Mouse (Mus musculus) left cerebral cortex, postnatal 36 days (tissue): Measurements from ENCODE around the gene Tex44. TPM values are rescaled to one million over a fixed set of nuclear protein-coding genes. Genes with fewer than 3 reads are reported as not detected.

Source experiments
- DNase-seq, 2 experiments: peaks; one replicate each; pipeline ENCODE4 v3.0.0; 2021 to 2022; ENCODE audit warnings: low spot score in 2 of 2, mixed read lengths in 1 of 2
- intact Hi-C: fragments of 180-260 bp; cut with DNase I; formaldehyde crosslinking; loops from one replicate; pipeline ENCODE4 v1.15.1; 2025
- total RNA-seq, 2 experiments: library from RNA; stranded (reverse); gene quantifications; 2 replicates each; pipeline ENCODE4 v1.2.3; 2021

The Tex44 gene
- total RNA-seq, 2 experiments from 2014 or later = not detected

DNA sequence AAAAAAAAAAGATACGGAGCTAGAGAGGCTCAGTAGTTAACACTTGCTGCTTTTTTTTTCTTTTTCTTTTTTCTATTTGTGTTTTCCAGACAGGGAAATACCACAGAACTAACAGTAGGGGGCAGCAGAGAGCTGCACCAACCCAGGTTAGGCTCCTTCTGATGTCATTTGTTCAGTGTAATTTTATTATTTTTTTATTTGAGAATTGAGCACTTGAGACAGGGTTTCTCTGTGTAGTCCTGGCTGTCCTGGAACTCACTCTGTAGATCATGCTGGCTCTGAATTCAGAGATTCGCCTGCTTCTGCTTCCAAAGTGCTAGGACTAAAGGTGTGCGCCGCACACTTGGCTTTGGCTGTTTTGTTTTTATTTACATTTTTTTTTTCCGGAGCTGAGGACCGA is 9.8 kb upstream of the Tex44 start:
- intact Hi-C loops = no loop called here
- no peak for DNase-seq

DNA sequence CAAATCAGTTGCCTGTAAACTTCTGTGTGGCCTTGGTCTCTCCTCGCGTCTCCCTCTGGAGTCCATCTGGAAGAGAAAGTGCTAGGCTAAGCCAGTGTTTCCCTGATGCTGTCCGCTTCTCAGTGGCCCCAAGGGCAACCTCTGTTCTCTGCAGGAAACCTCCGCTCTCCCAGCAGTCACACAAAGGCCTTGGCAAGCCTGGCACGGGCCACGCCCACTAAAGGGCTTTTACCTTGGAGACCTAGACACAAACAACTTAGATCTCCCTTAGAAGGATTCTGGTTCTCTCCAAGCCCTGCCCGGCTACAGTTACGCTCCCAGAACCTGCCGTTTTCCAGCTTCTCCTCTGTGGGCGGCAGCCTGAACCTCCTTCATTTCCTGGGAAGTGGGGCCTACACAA is 5.1 kb upstream of the Tex44 start:
- intact Hi-C loops = no loop called here
- no peak for DNase-seq

DNA sequence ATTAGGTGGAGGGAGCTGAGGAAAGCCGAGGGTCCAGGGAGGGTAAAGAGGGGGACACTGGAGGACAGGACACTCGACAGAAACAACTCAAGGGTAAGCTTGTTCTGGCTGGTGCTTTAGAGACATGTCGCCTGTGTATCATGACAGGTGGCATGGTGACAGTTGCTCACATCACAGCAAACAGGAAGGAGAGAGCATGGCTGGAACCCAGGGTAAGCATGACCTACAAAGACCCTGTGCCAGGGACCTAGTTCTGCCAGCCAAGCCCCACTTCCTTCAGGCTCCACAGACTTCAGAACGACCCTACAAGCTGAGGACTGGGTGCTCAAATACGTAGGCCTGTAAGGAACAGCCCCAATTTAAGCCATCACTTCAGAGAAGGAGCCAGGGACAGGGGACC is 2.2 kb upstream of the Tex44 start:
- DNase-seq = no peak
- intact Hi-C loops = no loop called here

DNA sequence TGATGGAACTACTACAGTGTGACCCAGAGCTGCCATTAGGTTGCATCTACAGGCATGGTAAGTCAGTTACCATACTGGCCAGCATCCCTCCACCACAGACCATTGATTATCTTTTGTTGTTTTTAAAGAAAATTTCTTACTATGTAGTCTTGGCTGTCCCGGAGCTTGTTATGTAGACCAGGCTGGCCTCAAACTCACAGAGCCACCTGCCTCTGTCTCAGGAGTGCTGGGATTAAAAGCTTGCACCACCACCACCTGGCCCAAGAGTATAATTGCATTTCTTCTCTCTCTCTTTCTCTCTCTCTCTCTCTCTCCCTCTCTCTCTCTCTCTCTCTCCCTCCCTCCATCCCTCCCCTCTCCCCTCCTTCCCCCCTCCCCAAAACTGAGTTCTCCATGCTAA is 1.8 kb upstream of the Tex44 start:
- intact Hi-C loops = no loop called here
- DNase-seq = no peak

DNA sequence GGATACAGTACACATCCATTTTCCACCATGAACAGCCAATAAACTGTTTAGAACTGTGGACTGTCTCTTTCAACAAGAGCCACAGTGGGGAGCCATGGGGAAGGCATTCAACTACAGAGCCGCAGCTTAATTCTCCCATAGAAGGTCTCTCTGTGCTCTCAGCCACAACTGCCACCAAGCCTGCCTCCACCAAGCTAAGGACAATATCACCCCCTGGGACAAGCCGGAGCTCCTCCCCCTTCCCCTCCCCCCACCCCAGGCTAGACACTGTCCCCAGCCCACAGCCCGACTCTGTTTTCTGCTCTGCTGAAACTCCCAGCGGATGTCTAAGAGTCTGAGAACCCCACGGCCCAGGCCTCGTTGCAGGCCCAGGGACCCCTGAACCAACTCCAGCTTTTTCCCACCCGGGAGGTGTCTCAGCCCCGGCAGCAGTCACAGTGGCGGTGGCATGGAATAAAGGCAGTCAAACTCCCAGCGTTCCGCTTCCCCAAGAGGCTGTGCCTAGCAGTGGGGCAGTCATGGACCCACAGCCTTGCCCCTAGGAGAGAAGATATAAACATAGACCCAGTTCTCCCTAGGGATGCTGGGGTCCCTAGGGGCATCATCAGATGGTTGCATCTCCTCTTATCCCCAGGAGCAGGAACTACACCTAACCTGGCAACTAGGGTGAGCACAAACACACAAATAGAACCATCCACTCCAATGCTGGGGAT is 1.1 kb upstream of the Tex44 start:
- intact Hi-C loops = no loop called here
- DNase-seq = no peak

DNA sequence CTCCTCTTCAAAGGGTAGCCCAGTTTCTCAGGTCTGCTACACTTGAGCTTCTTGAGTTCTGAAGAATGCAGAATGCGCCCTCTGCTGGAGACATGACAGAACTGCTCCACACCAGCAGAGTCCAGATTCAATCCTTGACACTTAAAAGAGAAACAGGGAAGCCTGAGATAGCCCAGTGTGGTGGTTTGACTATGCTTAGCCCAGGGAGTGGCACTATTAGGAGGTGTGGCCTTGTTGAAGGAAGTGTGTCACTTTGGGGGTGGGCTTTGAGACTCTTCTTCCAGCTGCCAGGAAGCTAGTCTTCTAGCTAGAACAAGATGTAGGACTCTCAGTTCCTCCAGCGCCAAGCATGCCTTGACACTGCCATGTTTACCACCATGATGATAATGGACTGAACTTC is 3.9 kb downstream of the Tex44 start:
- peak; percentile 68 to 79 for DNase-seq
- intact Hi-C loops = loop anchor here (2.0 kb wide), 1 partner anchor 41 kb away; no protein-coding TSS in a partner anchor

DNA sequence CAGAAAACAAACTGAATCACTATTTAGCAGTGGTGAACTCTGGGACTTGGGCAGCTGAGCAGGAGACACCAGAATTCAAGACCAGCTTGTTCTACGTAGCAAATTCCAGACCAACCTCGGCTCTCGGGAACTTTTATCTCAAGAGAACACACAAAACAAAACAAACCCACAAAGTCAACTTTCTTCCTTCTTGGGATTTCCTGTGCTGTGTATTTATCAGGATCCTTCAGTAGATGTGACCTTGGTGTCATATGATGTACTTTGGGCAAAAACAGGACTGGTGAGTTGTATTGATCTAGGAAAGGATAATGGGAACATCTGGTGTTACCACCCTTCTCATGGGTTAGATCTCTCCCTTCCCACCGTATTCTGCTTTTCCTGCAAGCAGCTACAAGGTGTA is 6.6 kb downstream of the Tex44 start:
- no peak for DNase-seq
- intact Hi-C loops = no loop called here

DNA sequence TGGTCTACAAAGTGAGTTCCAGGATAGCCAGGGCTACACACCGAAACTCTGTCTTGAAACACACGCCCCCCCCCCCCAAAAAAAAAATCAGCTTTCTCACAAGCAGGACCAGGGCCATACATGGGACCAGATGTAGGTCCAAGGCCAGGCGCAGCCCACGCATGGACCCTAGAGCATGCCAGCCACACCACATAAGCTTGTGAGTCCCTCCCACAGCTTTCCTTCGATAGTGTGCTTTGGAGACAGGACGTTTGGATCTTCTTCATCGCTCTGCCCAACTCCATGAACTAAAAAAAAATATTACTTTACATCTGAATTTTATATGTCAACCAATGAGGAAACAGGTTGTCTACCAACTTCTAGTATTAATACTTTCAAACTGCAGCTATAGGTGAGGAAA is 7.2 kb downstream of the Tex44 start:
- intact Hi-C loops = no loop called here
- DNase-seq = no peak

DNA sequence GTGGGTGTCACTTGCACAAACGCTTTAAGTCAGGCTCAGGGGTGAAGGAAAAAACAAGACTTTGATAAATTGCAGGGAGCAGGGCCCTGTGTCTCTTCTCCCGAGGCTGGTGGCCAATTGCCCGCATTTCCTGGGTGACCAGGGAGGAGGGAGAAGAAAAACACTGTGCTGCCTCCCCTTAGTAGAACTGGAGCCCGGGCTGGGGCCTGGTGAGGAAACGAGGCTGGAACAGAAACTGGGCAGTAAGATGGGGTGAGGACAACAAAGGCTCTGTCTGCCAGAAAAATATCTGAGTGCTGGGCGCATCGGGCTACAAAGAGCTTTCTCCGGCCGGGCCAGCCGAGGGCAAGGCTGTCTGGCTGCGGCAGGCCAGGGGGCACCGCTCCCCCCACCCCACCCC is 7.9 kb downstream of the Tex44 start:
- no peak for DNase-seq
- intact Hi-C loops = no loop called here

DNA sequence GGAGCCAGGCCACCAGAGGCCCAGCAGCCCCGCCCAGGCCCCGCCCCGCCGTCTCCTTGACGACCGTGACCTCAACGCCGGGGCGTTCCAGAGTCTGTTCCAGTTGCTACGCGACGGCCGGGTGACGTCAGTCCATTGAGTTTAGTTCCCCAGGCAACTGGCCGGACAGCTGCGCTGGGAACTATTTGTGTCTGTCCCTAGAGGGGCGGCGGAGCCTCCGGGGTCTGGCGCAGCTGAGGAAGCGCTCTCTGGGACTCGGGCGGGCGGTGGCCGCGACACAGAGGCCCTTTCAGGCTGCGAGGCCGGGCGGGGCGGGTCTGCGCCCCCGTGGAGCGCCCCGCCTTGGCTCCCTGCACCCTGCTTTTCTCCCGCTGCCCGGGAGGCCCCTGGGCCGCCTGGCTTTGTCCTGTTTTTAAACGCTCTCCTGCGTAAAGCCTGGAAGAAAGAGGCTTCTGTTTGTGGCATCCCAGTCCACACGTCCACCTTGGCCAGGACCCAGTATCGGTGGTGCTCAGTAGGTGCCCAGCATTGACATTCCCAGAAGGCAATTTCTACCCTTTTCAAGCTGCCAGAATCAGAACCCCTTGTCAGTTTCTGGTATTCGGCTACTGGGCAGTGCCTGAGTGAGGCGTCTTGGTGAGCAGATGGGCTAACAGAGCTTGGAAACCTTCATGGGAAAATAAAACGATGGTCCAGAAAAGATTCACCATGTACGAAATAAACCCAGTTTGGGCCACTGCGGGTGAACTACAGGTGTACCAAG is 8.5 kb downstream of the Tex44 start:
- intact Hi-C loops = no loop called here
- peak; percentile 98 to 99 for DNase-seq

DNA sequence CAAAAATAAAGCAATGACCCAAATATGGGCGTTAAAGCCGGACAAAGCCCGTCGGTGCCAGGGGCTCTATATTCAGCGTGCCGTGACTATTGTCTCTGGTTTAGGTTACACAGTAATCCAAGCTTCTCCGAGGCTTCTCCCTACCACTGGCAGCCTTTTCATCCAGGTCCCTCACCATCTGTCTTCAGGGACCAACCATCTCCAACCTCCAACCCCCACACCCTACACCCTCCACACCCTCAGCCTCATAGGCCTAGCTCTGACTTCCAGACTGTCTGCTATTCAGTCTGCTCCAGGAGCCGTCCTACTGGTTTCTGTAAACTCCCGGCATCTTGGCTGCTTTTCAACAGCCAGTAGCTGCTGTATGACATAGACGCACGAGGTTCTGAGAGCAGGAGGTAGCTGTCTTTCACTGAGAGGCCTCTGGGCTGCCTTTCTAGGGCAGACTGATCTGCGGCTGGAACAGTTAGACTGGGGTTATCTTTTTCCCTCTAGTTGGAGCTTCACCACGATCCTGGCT is 9.2 kb downstream of the Tex44 start:
- intact Hi-C loops = no loop called here
- DNase-seq = peak; percentile 66 to 72

DNA sequence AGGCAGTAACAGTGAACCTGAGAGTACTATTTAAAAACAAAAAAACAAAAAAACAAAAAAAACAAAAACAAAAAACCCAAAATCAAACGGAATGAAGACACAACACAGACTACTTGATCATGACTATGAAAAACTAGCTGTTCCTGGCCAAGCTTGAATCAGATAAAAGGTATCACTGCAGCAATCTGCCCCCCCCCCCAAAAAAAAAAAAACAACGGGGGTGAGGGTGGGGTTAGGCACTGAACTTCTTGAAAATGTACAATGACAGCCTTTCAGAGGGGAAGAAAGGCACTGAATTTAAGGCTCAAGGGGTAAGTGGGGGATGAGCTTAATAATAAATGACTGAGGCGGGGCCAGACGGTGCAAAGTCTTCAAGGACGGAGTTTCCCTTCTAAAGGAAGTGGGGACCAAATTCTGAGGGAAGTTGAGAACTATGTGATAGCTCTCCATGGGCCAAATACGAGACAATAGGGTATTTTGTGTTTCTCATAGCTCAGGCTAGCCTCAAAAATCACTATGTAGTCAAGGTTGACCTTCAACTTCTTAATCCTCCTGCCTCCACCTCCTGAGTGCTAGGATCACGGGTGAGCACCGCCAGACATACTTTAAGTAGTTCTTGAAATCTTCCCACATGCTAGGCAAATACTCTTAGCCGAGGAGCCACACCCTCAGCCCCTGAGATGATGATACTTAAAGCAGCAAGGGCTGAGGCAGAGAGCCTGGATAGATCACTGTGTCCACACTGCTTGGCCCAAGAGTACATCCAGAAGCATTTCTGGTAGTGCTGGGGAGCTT is 11.3 kb downstream of the Tex44 start:
- intact Hi-C loops = no loop called here
- no peak for DNase-seq

DNA sequence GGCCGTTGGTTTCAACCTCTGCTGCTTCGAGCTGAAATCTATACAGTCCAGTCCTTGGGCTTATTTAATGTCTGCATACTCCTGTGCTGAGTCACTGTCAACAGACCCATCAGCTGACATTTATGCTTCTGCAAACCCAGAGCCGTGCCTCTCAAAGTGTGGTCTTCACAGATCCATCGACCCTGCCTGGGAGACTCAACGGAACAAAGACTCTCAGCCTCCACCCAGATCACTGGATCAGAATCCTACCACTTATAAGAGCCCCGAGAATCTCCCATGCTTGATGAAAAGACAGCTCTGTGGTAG is 11.8 kb downstream of the Tex44 start:
- no peak for DNase-seq
- intact Hi-C loops = no loop called here

DNA sequence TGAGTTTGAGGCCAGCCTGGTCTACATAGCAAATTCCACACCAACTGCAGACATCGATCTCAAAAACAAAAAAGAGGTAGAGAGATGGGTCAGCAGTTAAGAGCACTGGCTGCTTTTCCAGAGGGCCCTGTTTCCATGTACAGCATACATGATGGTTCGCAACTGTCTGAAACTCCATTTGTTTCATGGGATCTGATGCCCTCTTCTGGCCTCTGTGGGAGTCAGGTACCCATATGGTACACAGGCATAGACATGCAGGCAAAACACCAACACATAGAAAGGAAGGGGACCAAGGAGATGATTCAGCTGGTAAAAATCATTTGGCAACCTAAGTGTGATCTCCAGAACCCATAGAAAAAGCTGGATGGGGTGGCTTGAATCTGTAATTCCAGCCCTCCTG is 12.4 kb downstream of the Tex44 start:
- intact Hi-C loops = no loop called here
- no peak for DNase-seq

DNA sequence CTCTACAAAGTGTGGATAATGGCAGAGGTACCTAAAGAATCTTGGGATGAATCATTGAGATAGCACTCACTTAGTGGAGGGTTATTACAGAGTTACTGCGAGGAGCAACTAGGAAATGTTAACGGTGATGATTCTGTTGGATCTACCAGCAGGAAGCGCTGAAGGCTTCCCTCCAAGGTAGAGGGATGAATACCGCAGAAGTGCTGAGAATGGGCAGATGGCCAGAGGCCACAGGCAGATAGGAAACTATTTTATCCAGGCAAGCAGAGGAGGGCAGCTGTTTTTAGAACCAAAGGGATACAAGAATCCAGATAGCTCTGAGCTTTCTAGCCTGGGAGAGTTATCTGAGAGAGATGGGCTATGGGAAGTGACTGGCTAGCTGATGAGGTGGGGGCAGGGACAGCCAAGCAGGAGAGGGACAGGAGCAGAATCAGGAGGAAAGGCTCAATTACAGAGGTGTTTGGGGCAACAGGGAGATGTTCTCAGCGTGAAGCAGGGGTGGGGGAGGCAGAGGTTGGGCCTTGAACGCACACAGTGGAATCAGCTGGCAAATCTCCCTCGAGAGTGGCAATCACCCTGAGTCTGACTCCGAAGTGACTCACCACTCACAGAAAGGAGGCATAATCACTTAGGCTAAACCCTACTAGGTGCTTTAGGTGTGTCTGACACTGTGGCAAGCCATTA is 13.5 kb downstream of the Tex44 start:
- no peak for DNase-seq

DNA sequence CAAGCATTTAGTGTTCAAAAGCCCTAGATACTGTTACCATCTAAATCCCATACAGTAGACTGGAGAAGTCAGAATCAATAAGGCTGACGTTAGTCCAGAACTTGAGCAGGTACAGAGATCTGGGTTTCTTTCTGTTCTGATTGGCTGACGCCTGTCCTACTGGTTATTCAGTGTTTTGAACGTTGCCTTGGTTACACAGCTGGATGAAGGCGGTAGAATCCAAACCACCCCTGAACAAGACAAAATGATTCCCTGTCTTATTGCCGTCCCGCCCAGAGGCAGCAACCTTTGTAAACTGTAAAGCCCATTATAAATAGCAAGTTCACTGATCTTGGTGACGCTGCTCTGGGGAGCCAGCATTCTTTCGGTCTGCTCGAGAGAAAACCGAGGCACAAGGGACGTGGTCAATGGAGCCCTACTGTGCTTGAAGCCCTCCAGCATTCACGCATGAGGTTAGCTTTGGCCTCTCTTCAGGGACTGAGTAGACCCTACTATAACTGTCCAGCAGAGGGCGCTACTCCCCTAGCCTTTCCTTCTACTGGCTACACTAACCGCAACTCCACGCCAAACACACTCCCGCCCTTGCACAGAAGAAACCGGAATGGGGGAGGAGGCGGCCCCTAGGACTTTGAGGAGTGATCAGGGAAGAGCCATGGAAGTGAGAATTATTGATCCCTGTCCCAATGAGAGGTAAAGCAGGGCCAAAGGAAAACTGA is 14.2 kb downstream of the Tex44 start:
- intact Hi-C loops = loop anchor here (1.0 kb wide), 3 partner anchors 61 to 92 kb away; no protein-coding TSS in a partner anchor

More for the DNA sequence above, 13.5 kb downstream of the Tex44 start:
- intact Hi-C loops = loop anchor here (1.0 kb wide), 3 partner anchors 62 to 93 kb away; no protein-coding TSS in a partner anchor

DNA sequence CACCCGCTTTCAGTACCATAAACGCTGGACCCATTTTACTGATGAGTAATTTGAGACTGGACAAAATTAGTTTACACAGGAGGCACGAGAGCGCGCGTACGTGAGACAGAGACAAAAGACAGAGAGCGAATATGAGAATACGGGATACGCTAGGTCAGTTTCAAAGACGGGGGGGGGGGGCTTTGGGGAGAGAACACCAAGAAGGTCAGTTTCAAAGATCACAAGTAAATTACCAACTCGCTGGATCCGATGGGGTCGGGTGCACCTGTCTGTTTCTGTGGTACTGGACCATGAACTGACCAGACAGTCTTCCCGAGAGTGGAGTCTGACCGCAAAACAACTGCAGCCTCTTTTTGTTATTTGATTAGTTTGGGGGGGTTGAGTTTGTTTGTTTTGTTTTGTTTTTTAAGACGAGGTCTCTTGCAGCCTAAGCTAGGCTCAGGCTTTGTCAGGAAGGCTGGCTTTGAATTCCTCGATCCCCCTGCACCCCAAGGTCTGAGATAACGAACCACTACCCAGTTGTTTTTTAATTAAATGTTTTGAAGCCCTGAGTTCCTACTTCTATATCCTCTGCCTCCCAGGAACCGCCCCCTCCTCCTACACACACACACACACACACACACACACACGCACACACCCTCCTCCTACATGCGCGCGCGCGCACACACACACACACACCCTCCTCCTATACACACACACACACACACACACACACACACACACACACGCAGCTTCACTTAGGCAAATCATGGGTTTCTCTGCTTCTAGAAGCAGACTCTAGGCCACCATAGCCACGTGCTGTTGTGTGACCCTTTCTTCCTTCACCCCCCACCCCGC is 15.0 kb downstream of the Tex44 start:
- intact Hi-C loops = loop anchor here (1.0 kb wide), 3 partner anchors 60 to 91 kb away; no protein-coding TSS in a partner anchor
- peak in 1 of 2 experiments; percentile 28 for DNase-seq

More for the DNA sequence above, 14.2 kb downstream of the Tex44 start:
- DNase-seq = peak; percentile 88 to 95

DNA sequence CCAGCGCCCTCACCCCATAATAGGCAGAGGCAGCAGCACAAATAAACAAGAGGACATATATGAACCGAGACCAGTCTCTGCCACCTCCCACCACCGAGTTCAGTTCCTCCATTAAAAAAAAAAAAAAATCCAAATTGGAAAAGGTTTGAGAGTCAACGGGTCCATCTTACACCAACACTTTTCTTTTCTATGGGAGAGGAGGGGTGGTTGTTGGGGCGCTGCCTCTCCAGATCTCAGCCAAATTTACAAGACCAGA is 15.5 kb downstream of the Tex44 start:
- DNase-seq = no peak
- intact Hi-C loops = no loop called here
